Mouse (Mus musculus) limb, embryonic 12.5 days (tissue): ENCODE data around the gene Gla. TPM values are rescaled to one million over a fixed set of nuclear protein-coding genes. Genes with fewer than 3 reads are reported as not detected.
A peak's percentile ranks its signal among the peaks of the same experiment; 100 is the strongest.

ENCODE experiments used
- ATAC-seq: fragments of 200-750 bp; cut with Nextera tagmentation; 2 replicates; pipeline ENCODE4 v1.8.0; 2017; ENCODE audit warnings: low read depth, moderate TSS enrichment; ENCODE audit not compliant: insufficient number of reproducible peaks, insufficient read depth, low FRiP score, low TSS enrichment
- H3K27ac ChIP-seq: fragments of 300-500 bp; sonication (generic); 2 replicates; pipeline ENCODE4 v1.5.1; 2016; ENCODE audit warnings: mild to moderate bottlenecking, moderate library complexity
- H3K27me3 ChIP-seq: fragments of 300-500 bp; sonication (generic); 2 replicates; pipeline ENCODE4 v1.6.1; 2016; ENCODE audit warnings: mild to moderate bottlenecking, moderate library complexity
- H3K36me3 ChIP-seq: fragments of 300-500 bp; sonication (generic); 2 replicates; pipeline ENCODE4 v1.6.1; 2016; ENCODE audit warnings: mild to moderate bottlenecking, moderate library complexity
- H3K4me1 ChIP-seq: fragments of 300-500 bp; sonication (generic); replicated peaks from 2 replicates; pipeline ENCODE4 v1.6.1; 2016
- H3K4me2 ChIP-seq: fragments of 300-500 bp; sonication (generic); 2 replicates; pipeline ENCODE4 v1.6.1; 2016; ENCODE audit warnings: mild to moderate bottlenecking, moderate library complexity
- H3K4me3 ChIP-seq: fragments of 300-500 bp; sonication (generic); replicated peaks from 2 replicates; pipeline ENCODE4 v1.5.1; 2016; ENCODE audit warnings: mild to moderate bottlenecking
- H3K9ac ChIP-seq: fragments of 300-500 bp; sonication (generic); replicated peaks from 2 replicates; pipeline ENCODE4 v1.6.1; 2016; ENCODE audit warnings: mild to moderate bottlenecking, moderate library complexity
- H3K9me3 ChIP-seq: fragments of 300-500 bp; sonication (generic); 2 replicates; pipeline ENCODE4 v1.6.1; 2016; ENCODE audit warnings: mild to moderate bottlenecking, moderate library complexity
- WGBS: fragments of 180-500 bp; shearing (Covaris S2); methylation state at CpG from one replicate; pipeline ENCODE4 v1.1.7; 2016; 5-methylcytosine and 5-hydroxymethylcytosine counted together
- polyA plus RNA-seq: library from polyadenylated mRNA; unstranded; fragments of >200 nt; fragmentation: Nextera tagmentation; extraction: Ambion mirVana; gene quantifications from 2 replicates; pipeline ENCODE4 v1.2.1, GENCODE M21; 2016

Gla gene
- polyA plus RNA-seq = 4.3 and 5.4 TPM in 2 replicates

GRCm38 (mm10) chrX:134600659-134601379 is at the start of gene Gla, which contains the start of gene Hnrnph2:
TSS of gene Gla (minus strand) at chrX:134601125.
TSS of gene Hnrnph2 (plus strand) at chrX:134601179.
- ATAC-seq = peak; percentile 99
- Histone ChIP-seq H3K9me3 (no peaks in the 10 kb centered on the region), H3K4me3 (peak within 1 kb of the TSS; percentile 44), H3K27me3 (peaks cover 12% of the 10 kb centered on the region), H3K4me1 (peaks cover 6% of the 10 kb centered on the region; the same call in 1 of the 2 replicates), H3K36me3 (no peaks in the 10 kb centered on the region), H3K27ac (peak within 1 kb of the TSS; percentile 86), H3K4me2 (peak within 1 kb of the TSS; percentile 57), H3K9ac (peak within 1 kb of the TSS; percentile 57)
- 21% methylated on average over 33 of the region's 33 CpGs for WGBS

GRCm38 (mm10) chrX:134648031-134648692 is 47.2 kb upstream of the Gla start:
- peak; percentile 47; the same call in 1 of the 2 replicates for ATAC-seq
- H3K4me1 ChIP-seq = no peaks in the 10 kb centered on the region
- H3K27me3 ChIP-seq = 0 out of 2 replicates have a peak, but pooled peaks cover 3% of the 10 kb centered on the region
- WGBS = 20% methylated on average over 11 of the region's 11 CpGs
- H3K9me3 ChIP-seq = no peaks in the 10 kb centered on the region
- no peak overlapping the region for H3K27ac ChIP-seq
- no peak overlapping the region for H3K4me3 ChIP-seq
- no peaks in the 10 kb centered on the region for H3K36me3 ChIP-seq
- peak overlapping the region; percentile 15; the same call in 1 of the 2 replicates for H3K4me2 ChIP-seq
- H3K9ac ChIP-seq = no peak overlapping the region

GRCm38 (mm10) chrX:134647421-134647820 is 46.5 kb upstream of the Gla start:
- 0 out of 2 replicates have a peak, but pooled peaks cover 2% of the 10 kb centered on the region for H3K27me3 ChIP-seq
- H3K9me3 ChIP-seq = no peaks in the 10 kb centered on the region
- no peak overlapping the region for H3K4me3 ChIP-seq
- no peak overlapping the region for H3K9ac ChIP-seq
- H3K36me3 ChIP-seq = no peaks in the 10 kb centered on the region
- no peak for ATAC-seq
- 65% methylated on average over 8 of the region's 8 CpGs for WGBS
- H3K4me1 ChIP-seq = no peaks in the 10 kb centered on the region
- H3K27ac ChIP-seq = no peak overlapping the region
- no peak overlapping the region for H3K4me2 ChIP-seq

GRCm38 (mm10) chrX:134646338-134646737 is 45.4 kb upstream of the Gla start:
- no peaks in the 10 kb centered on the region for H3K9me3 ChIP-seq
- no peak overlapping the region for H3K4me3 ChIP-seq
- no peaks in the 10 kb centered on the region for H3K4me1 ChIP-seq
- 92% methylated on average over 1 of the region's 1 CpGs for WGBS
- ATAC-seq = no peak
- no peaks in the 10 kb centered on the region for H3K36me3 ChIP-seq
- H3K4me2 ChIP-seq = no peak overlapping the region
- no peaks in the 10 kb centered on the region for H3K27me3 ChIP-seq
- H3K27ac ChIP-seq = no peak overlapping the region
- H3K9ac ChIP-seq = no peak overlapping the region

GRCm38 (mm10) chrX:134641000-134641760 is 40.3 kb upstream of the Gla start:
- no peaks in the 10 kb centered on the region for H3K36me3 ChIP-seq
- H3K9ac ChIP-seq = no peak overlapping the region
- no peaks in the 10 kb centered on the region for H3K27me3 ChIP-seq
- WGBS = 76% methylated on average over 10 of the region's 10 CpGs
- no peak for ATAC-seq
- H3K4me2 ChIP-seq = no peak overlapping the region
- no peak overlapping the region for H3K27ac ChIP-seq
- H3K9me3 ChIP-seq = no peaks in the 10 kb centered on the region
- no peaks in the 10 kb centered on the region for H3K4me1 ChIP-seq
- no peak overlapping the region for H3K4me3 ChIP-seq

GRCm38 (mm10) chrX:134635860-134636259 is 34.9 kb upstream of the Gla start:
- H3K4me2 ChIP-seq = no peak overlapping the region
- no peak for ATAC-seq
- 44% methylated on average over 3 of the region's 3 CpGs for WGBS
- H3K9me3 ChIP-seq = no peaks in the 10 kb centered on the region
- no peaks in the 10 kb centered on the region for H3K36me3 ChIP-seq
- no peak overlapping the region for H3K4me3 ChIP-seq
- no peak overlapping the region for H3K27ac ChIP-seq
- peaks cover 5% of the 10 kb centered on the region; the same call in 1 of the 2 replicates for H3K27me3 ChIP-seq
- H3K4me1 ChIP-seq = no peaks in the 10 kb centered on the region
- no peak overlapping the region for H3K9ac ChIP-seq

GRCm38 (mm10) chrX:134635111-134635510 is 34.2 kb upstream of the Gla start:
- Histone ChIP-seq H3K36me3 (no peaks in the 10 kb centered on the region), H3K9me3 (no peaks in the 10 kb centered on the region), H3K4me3 (no peak overlapping the region), H3K4me2 (no peak overlapping the region), H3K27me3 (peaks cover 5% of the 10 kb centered on the region; the same call in 1 of the 2 replicates), H3K27ac (no peak overlapping the region), H3K4me1 (no peaks in the 10 kb centered on the region), H3K9ac (no peak overlapping the region)
- no peak for ATAC-seq
- 48% methylated on average over 3 of the region's 3 CpGs for WGBS

- Histone ChIP-seq H3K4me2 (no peak overlapping the region), H3K4me3 (no peak overlapping the region), H3K36me3 (no peaks in the 10 kb centered on the region), H3K27ac (no peak overlapping the region), H3K9ac (no peak overlapping the region), H3K4me1 (no peaks in the 10 kb centered on the region), H3K27me3 (peaks cover 5% of the 10 kb centered on the region; the same call in 1 of the 2 replicates), H3K9me3 (no peaks in the 10 kb centered on the region)
- ATAC-seq = no peak
- 81% methylated on average over 5 of the region's 5 CpGs for WGBS
These were observed 31.8 kb upstream of the Gla start for GRCm38 (mm10) chrX:134632710-134633109.

- Histone ChIP-seq H3K4me2 (no peak overlapping the region), H3K36me3 (no peaks in the 10 kb centered on the region), H3K4me1 (no peaks in the 10 kb centered on the region), H3K9ac (no peak overlapping the region), H3K27ac (no peak overlapping the region), H3K27me3 (peaks cover 6% of the 10 kb centered on the region; the same call in 1 of the 2 replicates), H3K4me3 (no peak overlapping the region), H3K9me3 (no peaks in the 10 kb centered on the region)
- ATAC-seq = no peak
- 89% methylated on average over 2 of the region's 2 CpGs for WGBS
These were observed 27.3 kb upstream of the Gla start for GRCm38 (mm10) chrX:134628200-134628599.

GRCm38 (mm10) chrX:134623350-134623749 is 22.4 kb upstream of the Gla start:
- no peak overlapping the region for H3K9ac ChIP-seq
- no peak overlapping the region for H3K27ac ChIP-seq
- no peak for ATAC-seq
- H3K4me1 ChIP-seq = no peaks in the 10 kb centered on the region
- 85% methylated on average over 4 of the region's 4 CpGs for WGBS
- H3K4me2 ChIP-seq = no peak overlapping the region
- no peak overlapping the region for H3K4me3 ChIP-seq
- H3K27me3 ChIP-seq = peaks cover 14% of the 10 kb centered on the region
- H3K36me3 ChIP-seq = no peaks in the 10 kb centered on the region
- H3K9me3 ChIP-seq = no peaks in the 10 kb centered on the region

- H3K4me1 ChIP-seq = no peaks in the 10 kb centered on the region
- H3K9ac ChIP-seq = no peak overlapping the region
- H3K36me3 ChIP-seq = no peaks in the 10 kb centered on the region
- ATAC-seq = no peak
- peaks cover 14% of the 10 kb centered on the region for H3K27me3 ChIP-seq
- no peak overlapping the region for H3K4me3 ChIP-seq
- 80% methylated on average over 3 of the region's 3 CpGs for WGBS
- no peak overlapping the region for H3K4me2 ChIP-seq
- no peak overlapping the region for H3K27ac ChIP-seq
- no peaks in the 10 kb centered on the region for H3K9me3 ChIP-seq
These were observed 20.8 kb upstream of the Gla start for GRCm38 (mm10) chrX:134621685-134622084.
